Mouse (Mus musculus): ENCODE measurements around the gene Spsb3. TPM values are rescaled to one million over a fixed set of nuclear protein-coding genes. Genes with fewer than 3 reads are reported as not detected.
A peak's percentile ranks its signal among the peaks of the same experiment; 100 is the strongest.

Spsb3 gene
- total RNA-seq (2021), result 10 to 100 TPM; 56.4 to 63.7 TPM

GRCm38 (mm10) chr17:24886134-24886931, at the start of gene Spsb3, which contains the start of gene Nubp2:
Spsb3 (plus strand) TSS chr17:24886643.
Nubp2 (minus strand) TSS chr17:24886349.
- intact Hi-C loops (cut with DNase I), result loop anchor here (2.0 kb wide), 1 partner anchor 36 kb away; the partner anchor contains the start of gene Fahd1
- peak; percentile 97 for DNase-seq (ENCODE audit: low spot score in 2 of 2)

- intact Hi-C loops (cut with DNase I), result no loop called here
- no peak for DNase-seq (ENCODE audit: low spot score in 2 of 2)
Observed at GRCm38 (mm10) chr17:24839842-24840241, 46.6 kb upstream of the Spsb3 start, which contains the start of gene Hagh. Hagh (plus strand) TSS chr17:24840143.

- intact Hi-C loops (cut with DNase I), result no loop called here
- no peak for DNase-seq (ENCODE audit: low spot score in 2 of 2)
Observed at GRCm38 (mm10) chr17:24840341-24840740, 46.1 kb upstream of the Spsb3 start.

- intact Hi-C loops (cut with DNase I), result no loop called here
- no peak for DNase-seq (ENCODE audit: low spot score in 2 of 2)
Observed at GRCm38 (mm10) chr17:24841133-24841532, 45.3 kb upstream of the Spsb3 start.

- intact Hi-C loops (cut with DNase I), result no loop called here
- DNase-seq (ENCODE audit: low spot score in 2 of 2), result no peak
Observed at GRCm38 (mm10) chr17:24842631-24843030, 43.8 kb upstream of the Spsb3 start.

GRCm38 (mm10) chr17:24844525-24844924, 41.9 kb upstream of the Spsb3 start:
- intact Hi-C loops (cut with DNase I), result no loop called here
- DNase-seq (ENCODE audit: low spot score in 2 of 2), result no peak

- no peak for DNase-seq (ENCODE audit: low spot score in 2 of 2)
- intact Hi-C loops (cut with DNase I), result no loop called here
Observed at GRCm38 (mm10) chr17:24847386-24847785, 39.1 kb upstream of the Spsb3 start.

GRCm38 (mm10) chr17:24848600-24849031, 37.8 kb upstream of the Spsb3 start:
- DNase-seq (ENCODE audit: low spot score in 2 of 2), result no peak
- intact Hi-C loops (cut with DNase I), result no loop called here

GRCm38 (mm10) chr17:24849733-24850064, 36.7 kb upstream of the Spsb3 start:
- intact Hi-C loops (cut with DNase I), result loop anchor here (2.0 kb wide), 1 partner anchor 37 kb away; the partner anchor contains the start of genes Nubp2 and Spsb3
- no peak for DNase-seq (ENCODE audit: low spot score in 2 of 2)

- intact Hi-C loops (cut with DNase I), result loop anchor here (2.0 kb wide), 1 partner anchor 37 kb away; the partner anchor contains the start of genes Nubp2 and Spsb3
- peak; percentile 97 to 98 for DNase-seq (ENCODE audit: low spot score in 2 of 2)
Observed at GRCm38 (mm10) chr17:24850065-24850772, 36.2 kb upstream of the Spsb3 start, which contains the start of gene Fahd1. Fahd1 (minus strand) TSS chr17:24850364.

- intact Hi-C loops (cut with DNase I), result loop anchor here (2.0 kb wide), 1 partner anchor 36 kb away; the partner anchor contains the start of genes Nubp2 and Spsb3
- DNase-seq (ENCODE audit: low spot score in 2 of 2), result no peak
Observed at GRCm38 (mm10) chr17:24850773-24851127, 35.7 kb upstream of the Spsb3 start.

GRCm38 (mm10) chr17:24851381-24852125, 34.9 kb upstream of the Spsb3 start:
- intact Hi-C loops (cut with DNase I), result loop anchor here (2.0 kb wide), 1 partner anchor 35 kb away; the partner anchor contains the start of genes Nubp2 and Spsb3
- no peak for DNase-seq (ENCODE audit: low spot score in 2 of 2)

- DNase-seq (ENCODE audit: low spot score in 2 of 2), result no peak
- intact Hi-C loops (cut with DNase I), result no loop called here
Observed at GRCm38 (mm10) chr17:24855838-24856464, 30.5 kb upstream of the Spsb3 start.

GRCm38 (mm10) chr17:24856589-24856988, 29.9 kb upstream of the Spsb3 start:
- intact Hi-C loops (cut with DNase I), result no loop called here

GRCm38 (mm10) chr17:24857831-24858470, 28.5 kb upstream of the Spsb3 start:
- intact Hi-C loops (cut with DNase I), result no loop called here

More at GRCm38 (mm10) chr17:24856589-24856988, 29.9 kb upstream of the Spsb3 start:
- no peak for DNase-seq (ENCODE audit: low spot score in 2 of 2)

GRCm38 (mm10) chr17:24858967-24859366, 27.5 kb upstream of the Spsb3 start:
- no peak for DNase-seq (ENCODE audit: low spot score in 2 of 2)
- intact Hi-C loops (cut with DNase I), result no loop called here

More at GRCm38 (mm10) chr17:24857831-24858470, 28.5 kb upstream of the Spsb3 start:
- DNase-seq (ENCODE audit: low spot score in 2 of 2), result no peak

GRCm38 (mm10) chr17:24860076-24860475, 26.4 kb upstream of the Spsb3 start:
- DNase-seq (ENCODE audit: low spot score in 2 of 2), result no peak
- intact Hi-C loops (cut with DNase I), result no loop called here

GRCm38 (mm10) chr17:24861785-24862184, 24.7 kb upstream of the Spsb3 start:
- intact Hi-C loops (cut with DNase I), result no loop called here
- DNase-seq (ENCODE audit: low spot score in 2 of 2), result no peak

GRCm38 (mm10) chr17:24865776-24866175, 20.7 kb upstream of the Spsb3 start, which contains the start of gene Igfals:
Igfals (plus strand) TSS chr17:24865997.
- intact Hi-C loops (cut with DNase I), result no loop called here
- DNase-seq (ENCODE audit: low spot score in 2 of 2), result no peak
